Mouse (Mus musculus) heart, adult 2 months (tissue): ENCODE results near the gene Lix1.

Experiments
- CTCF ChIP-seq: fragments of 200-600 bp; IDR thresholded peaks from 2 replicates; pipeline ENCODE4 v1.8.1; 2022; ENCODE audit warnings: antibody characterized with exemption, mild to moderate bottlenecking, moderate library complexity
- POLR2A ChIP-seq: fragments of 200-500 bp; IDR thresholded peaks from 2 replicates; pipeline ENCODE4 v1.6.1; 2011; ENCODE audit warnings: mild to moderate bottlenecking, low read depth, low read length, control low read depth; ENCODE audit not compliant: insufficient read depth

GRCm38 (mm10) chr17:17414206-17414605 lies 11.7 kb downstream of the Lix1 start:
- no peak for TF ChIP-seq CTCF
- no peak for TF ChIP-seq POLR2A
